Comparison of ENCODE assay signal across 18 mouse cellular contexts in genomic region chr16:6331400-6331939, GRCm38 (mm10).
"Had no signal": no experiment of that assay in that cellular context is flagged by ENCODE, and none has a peak within 500 bp of the region (broad histone marks: within the 10 kb centered on the region; RNA-seq: fewer than 3 reads in every experiment).

No protein-coding gene starts in this region.

- ATAC-seq: liver, postnatal 0 days had no signal

- H3K4me2 ChIP-seq: limb, embryonic 12.5 days; liver, embryonic 13.5 days; neural tube, embryonic 15.5 days had no signal

- H3K27ac ChIP-seq: kidney, postnatal 0 days; limb, embryonic 12.5 days; liver, embryonic 13.5 days; macrophage; neural tube, embryonic 15.5 days had no signal

- H3K9me3 ChIP-seq: limb, embryonic 12.5 days; liver, embryonic 13.5 days; megakaryocyte, embryonic 14.5 days; neural tube, embryonic 15.5 days had no signal

- H3K9ac ChIP-seq: limb, embryonic 12.5 days; liver, embryonic 13.5 days; liver, postnatal 0 days; neural tube, embryonic 15.5 days had no signal

- H3K36me3 ChIP-seq: limb, embryonic 12.5 days; liver, embryonic 13.5 days; neural tube, embryonic 15.5 days had no signal

- DNase-seq: kidney, adult 11 months; kidney, adult 9 months; kidney, postnatal 36 days; layer of hippocampus, adult 9-11 months; layer of hippocampus, postnatal 36 days; liver; liver, embryonic 13.5 days; liver, postnatal 0 days; lung, postnatal 10 days; right cerebral cortex, postnatal 25 days; thymus, adult 18-20 months; thymus, postnatal 14 days had no signal

- H3K27me3 ChIP-seq: limb, embryonic 12.5 days; liver, embryonic 13.5 days; megakaryocyte, embryonic 14.5 days; neural tube, embryonic 15.5 days had no signal

- H3K4me1 ChIP-seq: limb, embryonic 12.5 days; liver, embryonic 13.5 days; megakaryocyte, embryonic 14.5 days; neural tube, embryonic 15.5 days had no signal

- H3K4me3 ChIP-seq: limb, embryonic 12.5 days; liver, embryonic 13.5 days; megakaryocyte, embryonic 14.5 days; myocyte; neural tube, embryonic 15.5 days had no signal
